Mouse (Mus musculus): ENCODE results near the gene Mest. TPM values are rescaled to one million over a fixed set of nuclear protein-coding genes. Genes with fewer than 3 reads are reported as not detected.
A peak's percentile ranks its signal among the peaks of the same experiment; 100 is the strongest.

The Mest gene
- polyA plus RNA-seq, 1 experiment: 25.3 TPM

- peak; percentile 73 to 80 for DNase-seq
- H3K4me1 ChIP-seq (ENCODE audit: control insufficient read depth, insufficient read depth, low read length): no peaks in the 10 kb centered on the region
- no peaks in the 10 kb centered on the region for H3K27me3 ChIP-seq (ENCODE audit: control insufficient read depth, insufficient read depth, low read length)
- peak; percentile 61 for TF ChIP-seq CTCF (IDR thresholded peaks at IDR 0.05; ENCODE audit: borderline replicate concordance, insufficient read depth, low read depth, low read length)
- TF ChIP-seq POLR2A (IDR thresholded peaks at IDR 0.05; ENCODE audit: borderline replicate concordance, insufficient read depth, low read length): 0 out of 2 replicates have a peak, but pooled peaks have one; percentile 19
- peak overlapping the region; percentile 46 for H3K4me3 ChIP-seq (replicated peaks; ENCODE audit: insufficient read depth, low read depth, low read length)
- WGBS: 51% methylated on average over 29 of the region's 29 CpGs
- peak overlapping the region; percentile 42 for H3K27ac ChIP-seq (ENCODE audit: insufficient read depth, low read length)
Measured at GRCm38 (mm10) chr6:30736864-30737547, 13.7 kb downstream of the Mest start.

GRCm38 (mm10) chr6:30737548-30738463 is 14.5 kb downstream of the Mest start:
- DNase-seq: peak; percentile 82 to 87
- no peaks in the 10 kb centered on the region for H3K4me1 ChIP-seq (ENCODE audit: control insufficient read depth, insufficient read depth, low read length)
- peak overlapping the region; percentile 42 for H3K27ac ChIP-seq (ENCODE audit: insufficient read depth, low read length)
- TF ChIP-seq POLR2A (IDR thresholded peaks at IDR 0.05; ENCODE audit: borderline replicate concordance, insufficient read depth, low read length) (peak; percentile 96), CTCF (IDR thresholded peaks at IDR 0.05; ENCODE audit: borderline replicate concordance, insufficient read depth, low read depth, low read length) (no peak)
- 55% methylated on average over 62 of the region's 66 CpGs for WGBS
- H3K4me3 ChIP-seq (replicated peaks; ENCODE audit: insufficient read depth, low read depth, low read length): peak overlapping the region; percentile 46
- H3K27me3 ChIP-seq (ENCODE audit: control insufficient read depth, insufficient read depth, low read length): no peaks in the 10 kb centered on the region

GRCm38 (mm10) chr6:30738464-30739006 is 15.2 kb downstream of the Mest start:
- no peak overlapping the region for H3K27ac ChIP-seq (ENCODE audit: insufficient read depth, low read length)
- peak; percentile 26 to 35 for DNase-seq
- H3K4me3 ChIP-seq (replicated peaks; ENCODE audit: insufficient read depth, low read depth, low read length): peak overlapping the region; percentile 46
- no peaks in the 10 kb centered on the region for H3K27me3 ChIP-seq (ENCODE audit: control insufficient read depth, insufficient read depth, low read length)
- H3K4me1 ChIP-seq (ENCODE audit: control insufficient read depth, insufficient read depth, low read length): no peaks in the 10 kb centered on the region
- TF ChIP-seq POLR2A (IDR thresholded peaks at IDR 0.05; ENCODE audit: borderline replicate concordance, insufficient read depth, low read length) (no peak), CTCF (IDR thresholded peaks at IDR 0.05; ENCODE audit: borderline replicate concordance, insufficient read depth, low read depth, low read length) (no peak)
- 47% methylated on average over 20 of the region's 20 CpGs for WGBS

- Histone ChIP-seq H3K4me1 (ENCODE audit: control insufficient read depth, insufficient read depth, low read length) (no peaks in the 10 kb centered on the region), H3K4me3 (replicated peaks; ENCODE audit: insufficient read depth, low read depth, low read length) (peak overlapping the region; percentile 46), H3K27me3 (ENCODE audit: control insufficient read depth, insufficient read depth, low read length) (no peaks in the 10 kb centered on the region), H3K27ac (ENCODE audit: insufficient read depth, low read length) (no peak overlapping the region)
- 48% methylated on average over 10 of the region's 10 CpGs for WGBS
- no peak for TF ChIP-seq POLR2A (IDR thresholded peaks at IDR 0.05; ENCODE audit: borderline replicate concordance, insufficient read depth, low read length)
- TF ChIP-seq CTCF (IDR thresholded peaks at IDR 0.05; ENCODE audit: borderline replicate concordance, insufficient read depth, low read depth, low read length): no peak
- DNase-seq: peak; percentile 44 to 53
Measured at GRCm38 (mm10) chr6:30739177-30739747, 15.9 kb downstream of the Mest start.

- TF ChIP-seq CTCF (IDR thresholded peaks at IDR 0.05; ENCODE audit: borderline replicate concordance, insufficient read depth, low read depth, low read length) (no peak), POLR2A (IDR thresholded peaks at IDR 0.05; ENCODE audit: borderline replicate concordance, insufficient read depth, low read length) (no peak)
- no peak for DNase-seq
- Histone ChIP-seq H3K4me3 (replicated peaks; ENCODE audit: insufficient read depth, low read depth, low read length) (no peak overlapping the region), H3K27ac (ENCODE audit: insufficient read depth, low read length) (no peak overlapping the region), H3K27me3 (ENCODE audit: control insufficient read depth, insufficient read depth, low read length) (no peaks in the 10 kb centered on the region), H3K4me1 (ENCODE audit: control insufficient read depth, insufficient read depth, low read length) (no peaks in the 10 kb centered on the region)
- WGBS: 84% methylated on average over 10 of the region's 10 CpGs
Measured at GRCm38 (mm10) chr6:30744846-30745245, 21.5 kb downstream of the Mest start.

- H3K27ac ChIP-seq (ENCODE audit: insufficient read depth, low read length): no peak overlapping the region
- TF ChIP-seq POLR2A (IDR thresholded peaks at IDR 0.05; ENCODE audit: borderline replicate concordance, insufficient read depth, low read length) (no peak), CTCF (IDR thresholded peaks at IDR 0.05; ENCODE audit: borderline replicate concordance, insufficient read depth, low read depth, low read length) (no peak)
- 72% methylated on average over 7 of the region's 7 CpGs for WGBS
Measured at GRCm38 (mm10) chr6:30745591-30745990, 22.2 kb downstream of the Mest start.

GRCm38 (mm10) chr6:30747631-30748357 is 24.4 kb downstream of the Mest start:
- H3K27ac ChIP-seq (ENCODE audit: insufficient read depth, low read length): no peak overlapping the region
- TF ChIP-seq POLR2A (IDR thresholded peaks at IDR 0.05; ENCODE audit: borderline replicate concordance, insufficient read depth, low read length) (no peak), CTCF (IDR thresholded peaks at IDR 0.05; ENCODE audit: borderline replicate concordance, insufficient read depth, low read depth, low read length) (no peak)
- no peaks in the 10 kb centered on the region for H3K4me1 ChIP-seq (ENCODE audit: control insufficient read depth, insufficient read depth, low read length)
- H3K27me3 ChIP-seq (ENCODE audit: control insufficient read depth, insufficient read depth, low read length): no peaks in the 10 kb centered on the region
- DNase-seq: no peak
- H3K4me3 ChIP-seq (replicated peaks; ENCODE audit: insufficient read depth, low read depth, low read length): no peak overlapping the region
- WGBS: 78% methylated on average over 7 of the region's 7 CpGs

More at GRCm38 (mm10) chr6:30745591-30745990, 22.2 kb downstream of the Mest start:
- no peak overlapping the region for H3K4me3 ChIP-seq (replicated peaks; ENCODE audit: insufficient read depth, low read depth, low read length)
- DNase-seq: no peak
- no peaks in the 10 kb centered on the region for H3K4me1 ChIP-seq (ENCODE audit: control insufficient read depth, insufficient read depth, low read length)
- H3K27me3 ChIP-seq (ENCODE audit: control insufficient read depth, insufficient read depth, low read length): no peaks in the 10 kb centered on the region

Data from cerebellum, adult 2 months (tissue).